Mouse (Mus musculus) testis, adult 2 months (tissue): Measurements from ENCODE around the gene Tacc2.

Experiments used
- CTCF ChIP-seq: fragments of 200-500 bp; IDR thresholded peaks from 2 replicates; pipeline ENCODE4 v1.5.1; 2012; ENCODE audit warnings: low read depth, mild to moderate bottlenecking, inconsistent platforms, low read length, moderate library complexity; ENCODE audit not compliant: control insufficient read depth, insufficient read depth, insufficient replicate concordance
- POLR2A ChIP-seq: fragments of 200-500 bp; IDR thresholded peaks from 2 replicates; pipeline ENCODE4 v1.6.1; 2012; ENCODE audit warnings: low read depth, mild to moderate bottlenecking, inconsistent platforms, low read length, moderate library complexity; ENCODE audit not compliant: control insufficient read depth

- TF ChIP-seq CTCF (no peak), POLR2A (no peak)
Observed at GRCm38 (mm10) chr7:130709372-130710274, 132.4 kb downstream of the Tacc2 start.
